Mouse (Mus musculus): Measurements from ENCODE around the gene Babam2. TPM values are rescaled to one million over a fixed set of nuclear protein-coding genes. Genes with fewer than 3 reads are reported as not detected.

Babam2 gene
- polyA plus RNA-seq, 1 experiment, result 38.7 TPM

DNA sequence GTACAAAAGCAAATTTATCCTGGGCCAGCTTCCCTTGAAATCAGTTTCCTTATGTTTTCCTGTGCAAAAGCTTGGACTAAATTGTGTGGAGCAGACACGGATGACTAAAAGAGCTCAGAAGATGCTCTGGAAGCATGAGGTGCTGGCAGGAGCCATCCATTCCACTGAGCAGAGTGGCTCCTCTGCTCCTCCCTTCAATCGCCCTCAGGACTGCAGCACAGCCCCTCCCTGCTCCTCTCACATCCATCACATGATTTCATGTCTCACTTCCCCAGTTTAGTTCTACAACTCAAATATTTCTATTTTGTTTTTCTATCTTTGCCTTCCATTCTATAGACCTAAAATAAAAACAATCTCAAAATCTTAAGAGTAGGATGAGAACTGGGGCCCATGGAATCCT, 26.3 kb upstream of the Babam2 start:
- no peak overlapping the region for H3K27ac ChIP-seq (ENCODE audit: insufficient read depth, low read depth, low read length)
- H3K36me3 ChIP-seq (ENCODE audit: control insufficient read depth, insufficient read depth, low read length), result no peaks in the 10 kb centered on the region; the same call in 1 of the 2 replicates
- WGBS, result 66% methylated on average over 2 of the region's 2 CpGs
- no peaks in the 10 kb centered on the region for H3K27me3 ChIP-seq (replicated peaks; ENCODE audit: control insufficient read depth, insufficient read depth, low read length)
- no peak for TF ChIP-seq CTCF (conservative IDR thresholded peaks at IDR 0.05; ENCODE audit: insufficient read depth, insufficient read length, low read depth, low read length)
- H3K4me3 ChIP-seq (ENCODE audit: insufficient read depth, low read depth, low read length), result no peak overlapping the region
- no peaks in the 10 kb centered on the region for H3K4me1 ChIP-seq (ENCODE audit: control insufficient read depth, insufficient read depth, low read length)
- DNase-seq, result no peak

DNA sequence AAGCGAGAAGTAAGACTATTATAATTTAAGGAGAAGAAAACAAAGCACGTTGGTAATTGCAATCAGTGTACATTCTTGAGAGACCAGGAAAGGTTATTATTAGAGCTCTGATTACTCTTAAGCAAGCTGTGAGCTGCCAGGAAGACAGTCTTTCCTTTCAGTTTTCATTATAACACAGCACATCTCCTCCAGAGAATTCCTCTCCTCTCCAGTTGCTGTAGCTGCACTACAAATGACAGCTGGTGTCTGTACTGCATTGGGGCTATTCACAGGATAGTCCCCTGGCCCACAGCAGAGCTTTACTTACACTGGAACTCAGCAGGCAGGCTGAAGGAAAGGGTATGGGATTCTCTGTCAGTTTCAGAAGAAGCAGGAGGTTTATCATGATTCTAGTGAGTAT, 24.1 kb upstream of the Babam2 start:
- Histone ChIP-seq H3K4me3 (ENCODE audit: insufficient read depth, low read depth, low read length) (no peak overlapping the region), H3K27ac (ENCODE audit: insufficient read depth, low read depth, low read length) (no peak overlapping the region), H3K27me3 (replicated peaks; ENCODE audit: control insufficient read depth, insufficient read depth, low read length) (no peaks in the 10 kb centered on the region), H3K36me3 (ENCODE audit: control insufficient read depth, insufficient read depth, low read length) (no peaks in the 10 kb centered on the region; the same call in 1 of the 2 replicates), H3K4me1 (ENCODE audit: control insufficient read depth, insufficient read depth, low read length) (no peaks in the 10 kb centered on the region)
- no peak for DNase-seq
- 64% methylated on average over 2 of the region's 2 CpGs for WGBS
- TF ChIP-seq POLR2A (IDR thresholded peaks at IDR 0.05; ENCODE audit: low read depth, low read length), result no peak
- no peak for TF ChIP-seq CTCF (conservative IDR thresholded peaks at IDR 0.05; ENCODE audit: insufficient read depth, insufficient read length, low read depth, low read length)

- DNase-seq, result no peak
- WGBS, result 39% methylated on average over 1 of the region's 1 CpGs
- Histone ChIP-seq H3K27ac (ENCODE audit: insufficient read depth, low read depth, low read length) (no peak overlapping the region), H3K4me3 (ENCODE audit: insufficient read depth, low read depth, low read length) (no peak overlapping the region), H3K4me1 (ENCODE audit: control insufficient read depth, insufficient read depth, low read length) (no peaks in the 10 kb centered on the region), H3K27me3 (replicated peaks; ENCODE audit: control insufficient read depth, insufficient read depth, low read length) (no peaks in the 10 kb centered on the region), H3K36me3 (ENCODE audit: control insufficient read depth, insufficient read depth, low read length) (no peaks in the 10 kb centered on the region)
- TF ChIP-seq POLR2A (IDR thresholded peaks at IDR 0.05; ENCODE audit: low read depth, low read length), result no peak
- no peak for TF ChIP-seq CTCF (conservative IDR thresholded peaks at IDR 0.05; ENCODE audit: insufficient read depth, insufficient read length, low read depth, low read length)
Observed at GRCm38 (mm10) chr5:31678000-31678399, 19.5 kb upstream of the Babam2 start.

DNA sequence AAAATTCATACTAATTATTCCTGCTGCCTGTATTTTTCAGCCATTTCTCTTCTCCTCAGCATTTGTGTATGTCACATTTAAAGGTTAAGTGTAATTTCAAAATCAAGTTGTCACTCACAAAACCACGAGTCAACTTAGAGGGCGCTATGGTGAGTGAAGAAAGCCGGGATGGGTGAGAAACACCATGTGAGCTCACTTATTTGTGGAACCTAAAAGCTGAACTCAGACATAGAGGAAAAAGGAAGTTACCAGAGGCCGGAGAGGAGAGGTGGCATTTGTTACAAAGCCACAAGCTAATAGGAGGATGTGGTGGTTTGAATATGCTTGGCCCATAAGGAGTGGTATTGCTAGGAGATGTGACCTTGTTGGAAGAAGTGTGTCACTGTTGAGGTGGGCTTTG, 17.3 kb upstream of the Babam2 start:
- no peaks in the 10 kb centered on the region for H3K4me1 ChIP-seq (ENCODE audit: control insufficient read depth, insufficient read depth, low read length)
- no peak for TF ChIP-seq CTCF (conservative IDR thresholded peaks at IDR 0.05; ENCODE audit: insufficient read depth, insufficient read length, low read depth, low read length)
- no peak for TF ChIP-seq POLR2A (IDR thresholded peaks at IDR 0.05; ENCODE audit: low read depth, low read length)
- no peak overlapping the region for H3K27ac ChIP-seq (ENCODE audit: insufficient read depth, low read depth, low read length)
- no peak for DNase-seq
- H3K36me3 ChIP-seq (ENCODE audit: control insufficient read depth, insufficient read depth, low read length), result no peaks in the 10 kb centered on the region
- no peak overlapping the region for H3K4me3 ChIP-seq (ENCODE audit: insufficient read depth, low read depth, low read length)
- 85% methylated on average over 4 of the region's 4 CpGs for WGBS
- H3K27me3 ChIP-seq (replicated peaks; ENCODE audit: control insufficient read depth, insufficient read depth, low read length), result no peaks in the 10 kb centered on the region

DNA sequence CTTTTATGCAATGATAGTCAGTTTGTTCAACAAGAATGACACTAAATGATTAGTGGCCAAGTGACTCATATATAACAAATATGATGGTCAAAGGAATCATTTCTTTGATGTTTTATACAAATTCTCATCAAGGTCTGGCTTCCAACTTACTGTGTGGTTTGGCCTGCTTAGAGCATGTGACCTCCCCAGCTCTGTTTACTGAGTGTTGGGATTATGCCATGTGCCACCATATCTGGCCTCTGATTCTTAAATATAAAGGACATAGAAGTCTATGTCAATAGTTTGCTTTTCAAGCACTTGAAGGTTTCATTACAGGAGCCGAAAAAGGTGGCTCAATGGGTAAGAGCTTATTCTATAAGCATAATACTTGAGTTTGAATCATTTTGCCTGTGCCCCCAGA, 15.2 kb upstream of the Babam2 start:
- Histone ChIP-seq H3K4me3 (ENCODE audit: insufficient read depth, low read depth, low read length) (no peak overlapping the region), H3K4me1 (ENCODE audit: control insufficient read depth, insufficient read depth, low read length) (no peaks in the 10 kb centered on the region), H3K27me3 (replicated peaks; ENCODE audit: control insufficient read depth, insufficient read depth, low read length) (no peaks in the 10 kb centered on the region), H3K27ac (ENCODE audit: insufficient read depth, low read depth, low read length) (no peak overlapping the region), H3K36me3 (ENCODE audit: control insufficient read depth, insufficient read depth, low read length) (no peaks in the 10 kb centered on the region)
- TF ChIP-seq POLR2A (IDR thresholded peaks at IDR 0.05; ENCODE audit: low read depth, low read length), result no peak
- no peak for TF ChIP-seq CTCF (conservative IDR thresholded peaks at IDR 0.05; ENCODE audit: insufficient read depth, insufficient read length, low read depth, low read length)
- DNase-seq, result no peak
- 89% methylated on average over 1 of the region's 1 CpGs for WGBS

DNA sequence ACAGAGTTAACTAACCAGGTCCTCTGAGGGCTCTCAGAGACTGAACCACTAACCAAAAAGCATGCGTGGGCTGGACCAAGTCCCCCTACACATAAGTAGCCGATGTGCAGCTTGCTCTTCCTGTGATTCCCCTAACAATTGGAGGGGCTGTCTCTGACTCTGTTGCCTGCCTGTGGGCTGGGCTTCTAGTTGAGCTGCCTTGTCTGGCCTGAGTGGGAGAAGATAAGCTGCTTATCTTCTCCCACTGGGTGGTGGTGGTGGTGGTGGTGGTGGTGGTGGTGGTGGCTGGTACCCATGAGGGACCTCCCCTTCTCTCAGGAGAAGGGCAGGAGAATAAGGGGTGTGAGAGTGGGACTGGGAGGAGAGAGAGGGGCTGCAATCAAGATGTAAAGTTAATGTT, 11.4 kb upstream of the Babam2 start:
- Histone ChIP-seq H3K27ac (ENCODE audit: insufficient read depth, low read depth, low read length) (no peak overlapping the region), H3K36me3 (ENCODE audit: control insufficient read depth, insufficient read depth, low read length) (no peaks in the 10 kb centered on the region), H3K4me1 (ENCODE audit: control insufficient read depth, insufficient read depth, low read length) (no peaks in the 10 kb centered on the region), H3K27me3 (replicated peaks; ENCODE audit: control insufficient read depth, insufficient read depth, low read length) (no peaks in the 10 kb centered on the region), H3K4me3 (ENCODE audit: insufficient read depth, low read depth, low read length) (no peak overlapping the region)
- no peak for DNase-seq
- 63% methylated on average over 2 of the region's 2 CpGs for WGBS
- no peak for TF ChIP-seq CTCF (conservative IDR thresholded peaks at IDR 0.05; ENCODE audit: insufficient read depth, insufficient read length, low read depth, low read length)
- no peak for TF ChIP-seq POLR2A (IDR thresholded peaks at IDR 0.05; ENCODE audit: low read depth, low read length)

- WGBS, result 91% methylated on average over 3 of the region's 3 CpGs
- no peak overlapping the region for H3K27ac ChIP-seq (ENCODE audit: insufficient read depth, low read depth, low read length)
- H3K27me3 ChIP-seq (replicated peaks; ENCODE audit: control insufficient read depth, insufficient read depth, low read length), result no peaks in the 10 kb centered on the region
- H3K4me3 ChIP-seq (ENCODE audit: insufficient read depth, low read depth, low read length), result no peak overlapping the region
- TF ChIP-seq POLR2A (IDR thresholded peaks at IDR 0.05; ENCODE audit: low read depth, low read length) (no peak), CTCF (conservative IDR thresholded peaks at IDR 0.05; ENCODE audit: insufficient read depth, insufficient read length, low read depth, low read length) (no peak)
- H3K4me1 ChIP-seq (ENCODE audit: control insufficient read depth, insufficient read depth, low read length), result no peaks in the 10 kb centered on the region
- H3K36me3 ChIP-seq (ENCODE audit: control insufficient read depth, insufficient read depth, low read length), result no peaks in the 10 kb centered on the region
- no peak for DNase-seq
Observed at GRCm38 (mm10) chr5:31687972-31688371, 9.5 kb upstream of the Babam2 start.

DNA sequence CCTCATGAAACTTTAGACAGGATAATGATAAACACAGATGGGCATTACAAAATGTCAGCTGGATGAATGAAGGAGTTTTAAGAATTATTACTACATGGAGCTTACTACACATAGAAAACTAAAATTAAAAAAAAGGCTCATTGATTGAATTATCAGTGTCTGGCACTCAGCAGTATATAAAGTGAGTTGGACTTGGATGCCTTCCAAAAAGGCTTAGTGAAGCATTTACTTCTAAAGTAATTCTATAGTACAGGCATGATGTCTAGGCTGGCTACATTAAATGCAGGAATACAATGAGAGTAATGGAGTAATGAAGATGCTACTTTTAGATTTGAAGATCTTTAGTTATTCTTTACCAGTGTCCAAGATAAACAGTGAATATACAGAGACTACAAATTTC, 4.3 kb upstream of the Babam2 start:
- no peaks in the 10 kb centered on the region for H3K36me3 ChIP-seq (ENCODE audit: control insufficient read depth, insufficient read depth, low read length)
- H3K4me3 ChIP-seq (ENCODE audit: insufficient read depth, low read depth, low read length), result no peak overlapping the region
- no peak for TF ChIP-seq CTCF (conservative IDR thresholded peaks at IDR 0.05; ENCODE audit: insufficient read depth, insufficient read length, low read depth, low read length)
- TF ChIP-seq POLR2A (IDR thresholded peaks at IDR 0.05; ENCODE audit: low read depth, low read length), result no peak
- no peak for DNase-seq
- H3K27me3 ChIP-seq (replicated peaks; ENCODE audit: control insufficient read depth, insufficient read depth, low read length), result no peaks in the 10 kb centered on the region
- H3K4me1 ChIP-seq (ENCODE audit: control insufficient read depth, insufficient read depth, low read length), result 0 out of 2 replicates have a peak, but pooled peaks cover 3% of the 10 kb centered on the region
- no peak overlapping the region for H3K27ac ChIP-seq (ENCODE audit: insufficient read depth, low read depth, low read length)

All from kidney, adult 2 months (tissue).